Mouse (Mus musculus): ENCODE results near the gene Ankub1. TPM values are rescaled to one million over a fixed set of nuclear protein-coding genes. Genes with fewer than 3 reads are reported as not detected.
A peak's percentile ranks its signal among the peaks of the same experiment; 100 is the strongest.

Gene Ankub1
- polyA plus RNA-seq, 1 experiment from 2014 or later, result 0.05 TPM

GRCm38 (mm10) chr3:57691772-57692171 is 827 bp downstream of the Ankub1 start:
- Histone ChIP-seq H3K9ac (ENCODE audit: low read length) (no peak overlapping the region), H3K9me3 (ENCODE audit: control insufficient read depth, low read length) (no peaks in the 10 kb centered on the region), H3K27me3 (ENCODE audit: control insufficient read depth, insufficient read depth, low read length) (no peaks in the 10 kb centered on the region), H3K4me3 (ENCODE audit: low read depth, low read length) (no peak overlapping the region), H3K4me1 (ENCODE audit: control insufficient read depth, insufficient read depth, low read length) (no peaks in the 10 kb centered on the region), H3K4me2 (ENCODE audit: low read depth, severe bottlenecking) (no peak overlapping the region), H3K27ac (replicated peaks; ENCODE audit: low read depth, low read length) (no peak overlapping the region), H3K36me3 (ENCODE audit: control insufficient read depth, insufficient read depth, low read length) (no peaks in the 10 kb centered on the region)
- no peak for ATAC-seq (ENCODE audit: insufficient number of reproducible peaks, low FRiP score, low TSS enrichment, low read depth)
- 80% methylated on average over 4 of the region's 4 CpGs for WGBS
- no peak for DNase-seq (ENCODE audit: low spot score)

- Histone ChIP-seq H3K9me3 (ENCODE audit: control insufficient read depth, low read length) (no peaks in the 10 kb centered on the region), H3K27ac (replicated peaks; ENCODE audit: low read depth, low read length) (no peak overlapping the region), H3K4me1 (ENCODE audit: control insufficient read depth, insufficient read depth, low read length) (no peaks in the 10 kb centered on the region), H3K4me3 (ENCODE audit: low read depth, low read length) (no peak overlapping the region), H3K27me3 (ENCODE audit: control insufficient read depth, insufficient read depth, low read length) (no peaks in the 10 kb centered on the region), H3K4me2 (ENCODE audit: low read depth, severe bottlenecking) (no peak overlapping the region), H3K9ac (ENCODE audit: low read length) (no peak overlapping the region), H3K36me3 (ENCODE audit: control insufficient read depth, insufficient read depth, low read length) (no peaks in the 10 kb centered on the region)
- DNase-seq (ENCODE audit: low spot score) (no peak), ATAC-seq (ENCODE audit: insufficient number of reproducible peaks, low FRiP score, low TSS enrichment, low read depth) (no peak)
Measured at GRCm38 (mm10) chr3:57677786-57678185, 14.8 kb downstream of the Ankub1 start.

GRCm38 (mm10) chr3:57674075-57674474 is 18.5 kb downstream of the Ankub1 start:
- no peaks in the 10 kb centered on the region for H3K9me3 ChIP-seq (ENCODE audit: control insufficient read depth, low read length)
- no peak overlapping the region for H3K4me3 ChIP-seq (ENCODE audit: low read depth, low read length)
- H3K27me3 ChIP-seq (ENCODE audit: control insufficient read depth, insufficient read depth, low read length), result no peaks in the 10 kb centered on the region
- WGBS, result 77% methylated on average over 2 of the region's 2 CpGs
- no peak overlapping the region for H3K4me2 ChIP-seq (ENCODE audit: low read depth, severe bottlenecking)
- no peak overlapping the region for H3K27ac ChIP-seq (replicated peaks; ENCODE audit: low read depth, low read length)
- ATAC-seq (ENCODE audit: insufficient number of reproducible peaks, low FRiP score, low TSS enrichment, low read depth) (no peak), DNase-seq (ENCODE audit: low spot score) (no peak)
- no peaks in the 10 kb centered on the region for H3K4me1 ChIP-seq (ENCODE audit: control insufficient read depth, insufficient read depth, low read length)
- H3K36me3 ChIP-seq (ENCODE audit: control insufficient read depth, insufficient read depth, low read length), result no peaks in the 10 kb centered on the region
- H3K9ac ChIP-seq (ENCODE audit: low read length), result no peak overlapping the region

GRCm38 (mm10) chr3:57673586-57673985 is 19.0 kb downstream of the Ankub1 start:
- H3K27ac ChIP-seq (replicated peaks; ENCODE audit: low read depth, low read length), result no peak overlapping the region
- H3K9ac ChIP-seq (ENCODE audit: low read length), result no peak overlapping the region
- WGBS, result 86% methylated on average over 4 of the region's 4 CpGs
- ATAC-seq (ENCODE audit: insufficient number of reproducible peaks, low FRiP score, low TSS enrichment, low read depth) (no peak), DNase-seq (ENCODE audit: low spot score) (no peak)
- H3K4me1 ChIP-seq (ENCODE audit: control insufficient read depth, insufficient read depth, low read length), result no peaks in the 10 kb centered on the region
- no peak overlapping the region for H3K4me2 ChIP-seq (ENCODE audit: low read depth, severe bottlenecking)
- no peak overlapping the region for H3K4me3 ChIP-seq (ENCODE audit: low read depth, low read length)
- H3K9me3 ChIP-seq (ENCODE audit: control insufficient read depth, low read length), result no peaks in the 10 kb centered on the region
- H3K36me3 ChIP-seq (ENCODE audit: control insufficient read depth, insufficient read depth, low read length), result no peaks in the 10 kb centered on the region
- H3K27me3 ChIP-seq (ENCODE audit: control insufficient read depth, insufficient read depth, low read length), result no peaks in the 10 kb centered on the region

GRCm38 (mm10) chr3:57667054-57667723 is 25.4 kb downstream of the Ankub1 start:
- H3K36me3 ChIP-seq (ENCODE audit: control insufficient read depth, insufficient read depth, low read length), result no peaks in the 10 kb centered on the region
- WGBS, result 36% methylated on average over 14 of the region's 14 CpGs
- peak; percentile 83 for DNase-seq (ENCODE audit: low spot score)
- no peak overlapping the region for H3K9ac ChIP-seq (ENCODE audit: low read length)
- H3K27ac ChIP-seq (replicated peaks; ENCODE audit: low read depth, low read length), result no peak overlapping the region
- H3K4me2 ChIP-seq (ENCODE audit: low read depth, severe bottlenecking), result peak overlapping the region; percentile 10; the same call in 1 of the 2 replicates
- H3K9me3 ChIP-seq (ENCODE audit: control insufficient read depth, low read length), result no peaks in the 10 kb centered on the region
- no peaks in the 10 kb centered on the region for H3K4me1 ChIP-seq (ENCODE audit: control insufficient read depth, insufficient read depth, low read length)
- H3K4me3 ChIP-seq (ENCODE audit: low read depth, low read length), result no peak overlapping the region
- peak; percentile 57; the same call in 1 of the 2 replicates for ATAC-seq (ENCODE audit: insufficient number of reproducible peaks, low FRiP score, low TSS enrichment, low read depth)
- H3K27me3 ChIP-seq (ENCODE audit: control insufficient read depth, insufficient read depth, low read length), result no peaks in the 10 kb centered on the region

GRCm38 (mm10) chr3:57665880-57666279 is 26.7 kb downstream of the Ankub1 start:
- no peak overlapping the region for H3K9ac ChIP-seq (ENCODE audit: low read length)
- no peak overlapping the region for H3K27ac ChIP-seq (replicated peaks; ENCODE audit: low read depth, low read length)
- no peaks in the 10 kb centered on the region for H3K27me3 ChIP-seq (ENCODE audit: control insufficient read depth, insufficient read depth, low read length)
- H3K36me3 ChIP-seq (ENCODE audit: control insufficient read depth, insufficient read depth, low read length), result no peaks in the 10 kb centered on the region
- H3K4me2 ChIP-seq (ENCODE audit: low read depth, severe bottlenecking), result no peak overlapping the region
- no peaks in the 10 kb centered on the region for H3K9me3 ChIP-seq (ENCODE audit: control insufficient read depth, low read length)
- no peaks in the 10 kb centered on the region for H3K4me1 ChIP-seq (ENCODE audit: control insufficient read depth, insufficient read depth, low read length)
- DNase-seq (ENCODE audit: low spot score) (no peak), ATAC-seq (ENCODE audit: insufficient number of reproducible peaks, low FRiP score, low TSS enrichment, low read depth) (no peak)
- no peak overlapping the region for H3K4me3 ChIP-seq (ENCODE audit: low read depth, low read length)
- WGBS, result 88% methylated on average over 5 of the region's 5 CpGs

GRCm38 (mm10) chr3:57664682-57665081 is 27.9 kb downstream of the Ankub1 start:
- ATAC-seq (ENCODE audit: insufficient number of reproducible peaks, low FRiP score, low TSS enrichment, low read depth), result no peak
- Histone ChIP-seq H3K27ac (replicated peaks; ENCODE audit: low read depth, low read length) (no peak overlapping the region), H3K9ac (ENCODE audit: low read length) (no peak overlapping the region), H3K4me3 (ENCODE audit: low read depth, low read length) (no peak overlapping the region), H3K27me3 (ENCODE audit: control insufficient read depth, insufficient read depth, low read length) (no peaks in the 10 kb centered on the region), H3K4me2 (ENCODE audit: low read depth, severe bottlenecking) (no peak overlapping the region), H3K9me3 (ENCODE audit: control insufficient read depth, low read length) (no peaks in the 10 kb centered on the region), H3K4me1 (ENCODE audit: control insufficient read depth, insufficient read depth, low read length) (no peaks in the 10 kb centered on the region), H3K36me3 (ENCODE audit: control insufficient read depth, insufficient read depth, low read length) (no peaks in the 10 kb centered on the region)
- DNase-seq (ENCODE audit: low spot score), result no peak
- WGBS, result 78% methylated on average over 10 of the region's 10 CpGs

GRCm38 (mm10) chr3:57663731-57664130 is 28.9 kb downstream of the Ankub1 start:
- WGBS, result 33% methylated on average over 6 of the region's 6 CpGs
- ATAC-seq (ENCODE audit: insufficient number of reproducible peaks, low FRiP score, low TSS enrichment, low read depth), result no peak

GRCm38 (mm10) chr3:57658608-57659007 is 34.0 kb downstream of the Ankub1 start:
- 71% methylated on average over 6 of the region's 6 CpGs for WGBS
- H3K36me3 ChIP-seq (ENCODE audit: control insufficient read depth, insufficient read depth, low read length), result no peaks in the 10 kb centered on the region
- H3K9me3 ChIP-seq (ENCODE audit: control insufficient read depth, low read length), result no peaks in the 10 kb centered on the region
- H3K9ac ChIP-seq (ENCODE audit: low read length), result no peak overlapping the region
- H3K27ac ChIP-seq (replicated peaks; ENCODE audit: low read depth, low read length), result no peak overlapping the region
- no peak for DNase-seq (ENCODE audit: low spot score)
- no peak overlapping the region for H3K4me3 ChIP-seq (ENCODE audit: low read depth, low read length)
- H3K4me1 ChIP-seq (ENCODE audit: control insufficient read depth, insufficient read depth, low read length), result no peaks in the 10 kb centered on the region
- no peaks in the 10 kb centered on the region for H3K27me3 ChIP-seq (ENCODE audit: control insufficient read depth, insufficient read depth, low read length)
- no peak overlapping the region for H3K4me2 ChIP-seq (ENCODE audit: low read depth, severe bottlenecking)
- ATAC-seq (ENCODE audit: insufficient number of reproducible peaks, low FRiP score, low TSS enrichment, low read depth), result no peak

More at GRCm38 (mm10) chr3:57663731-57664130, 28.9 kb downstream of the Ankub1 start:
- Histone ChIP-seq H3K27me3 (ENCODE audit: control insufficient read depth, insufficient read depth, low read length) (no peaks in the 10 kb centered on the region), H3K4me1 (ENCODE audit: control insufficient read depth, insufficient read depth, low read length) (no peaks in the 10 kb centered on the region), H3K9ac (ENCODE audit: low read length) (no peak overlapping the region), H3K4me3 (ENCODE audit: low read depth, low read length) (no peak overlapping the region), H3K4me2 (ENCODE audit: low read depth, severe bottlenecking) (no peak overlapping the region), H3K9me3 (ENCODE audit: control insufficient read depth, low read length) (no peaks in the 10 kb centered on the region), H3K27ac (replicated peaks; ENCODE audit: low read depth, low read length) (no peak overlapping the region), H3K36me3 (ENCODE audit: control insufficient read depth, insufficient read depth, low read length) (no peaks in the 10 kb centered on the region)
- peak; percentile 68 for DNase-seq (ENCODE audit: low spot score)
